Mouse (Mus musculus): ENCODE results near the gene Ddt. TPM values are rescaled to one million over a fixed set of nuclear protein-coding genes. Genes with fewer than 3 reads are reported as not detected.

Ddt gene
- polyA plus RNA-seq, 2 experiments: 53.7 to 70.3 TPM

GRCm38 (mm10) chr10:75766856-75767255 lies 6.4 kb downstream of the Ddt start:
- ATAC-seq (ENCODE audit: low FRiP score, low read depth): no peak
- WGBS: 84% methylated on average over 6 of the region's 6 CpGs

GRCm38 (mm10) chr10:75764519-75765473 lies 8.4 kb downstream of the Ddt start:
- Histone ChIP-seq H3K9me3 (ENCODE audit: control insufficient read depth, low read length) (no peaks in the 10 kb centered on the region), H3K36me3 (ENCODE audit: control insufficient read depth, insufficient read depth, low read length) (peaks cover 5% of the 10 kb centered on the region; the same call in 1 of the 2 replicates), H3K9ac (ENCODE audit: low read depth, low read length, severe bottlenecking) (peak overlapping the region; percentile 78), H3K27ac (replicated peaks; ENCODE audit: low read depth, low read length) (no peak overlapping the region), H3K4me3 (replicated peaks; ENCODE audit: low read length) (peak overlapping the region; percentile 57), H3K4me1 (ENCODE audit: control insufficient read depth, insufficient read depth, low read length) (no peaks in the 10 kb centered on the region), H3K27me3 (ENCODE audit: control insufficient read depth, insufficient read depth, low read length) (no peaks in the 10 kb centered on the region), H3K4me2 (replicated peaks; ENCODE audit: low read depth, low read length, severe bottlenecking) (peak overlapping the region; percentile 62)
- WGBS: under 1% methylated on average over 27 of the region's 27 CpGs
- DNase-seq (ENCODE audit: low spot score) (peak; percentile 78), ATAC-seq (ENCODE audit: low FRiP score, low read depth) (0 out of 2 replicates have a peak, but pooled peaks have one; percentile 18)
- TF ChIP-seq POLR2A (IDR thresholded peaks at IDR 0.05; ENCODE audit: borderline replicate concordance, extremely low read depth, insufficient read depth, insufficient read length): no peak

More at GRCm38 (mm10) chr10:75766856-75767255, 6.4 kb downstream of the Ddt start:
- H3K36me3 ChIP-seq (ENCODE audit: control insufficient read depth, insufficient read depth, low read length): no peaks in the 10 kb centered on the region
- no peak overlapping the region for H3K4me2 ChIP-seq (replicated peaks; ENCODE audit: low read depth, low read length, severe bottlenecking)
- no peaks in the 10 kb centered on the region for H3K4me1 ChIP-seq (ENCODE audit: control insufficient read depth, insufficient read depth, low read length)
- no peak for TF ChIP-seq POLR2A (IDR thresholded peaks at IDR 0.05; ENCODE audit: borderline replicate concordance, extremely low read depth, insufficient read depth, insufficient read length)
- H3K4me3 ChIP-seq (replicated peaks; ENCODE audit: low read length): no peak overlapping the region
- no peak overlapping the region for H3K9ac ChIP-seq (ENCODE audit: low read depth, low read length, severe bottlenecking)
- H3K9me3 ChIP-seq (ENCODE audit: control insufficient read depth, low read length): no peaks in the 10 kb centered on the region
- no peak overlapping the region for H3K27ac ChIP-seq (replicated peaks; ENCODE audit: low read depth, low read length)
- no peaks in the 10 kb centered on the region for H3K27me3 ChIP-seq (ENCODE audit: control insufficient read depth, insufficient read depth, low read length)
- no peak for DNase-seq (ENCODE audit: low spot score)

GRCm38 (mm10) chr10:75763682-75764518 lies 9.3 kb downstream of the Ddt start, which contains the start of gene Cabin1:
TSS of gene Cabin1 (minus strand) at chr10:75764341.
- peak; percentile 99 for ATAC-seq (ENCODE audit: low FRiP score, low read depth)
- TF ChIP-seq POLR2A (IDR thresholded peaks at IDR 0.05; ENCODE audit: borderline replicate concordance, extremely low read depth, insufficient read depth, insufficient read length): peak; percentile 76; the same call in 1 of the 2 replicates
- no peaks in the 10 kb centered on the region for H3K4me1 ChIP-seq (ENCODE audit: control insufficient read depth, insufficient read depth, low read length)
- H3K27ac ChIP-seq (replicated peaks; ENCODE audit: low read depth, low read length): no peak within 1 kb of the TSS
- no peaks in the 10 kb centered on the region for H3K27me3 ChIP-seq (ENCODE audit: control insufficient read depth, insufficient read depth, low read length)
- H3K9me3 ChIP-seq (ENCODE audit: control insufficient read depth, low read length): no peaks in the 10 kb centered on the region
- peak within 1 kb of the TSS; percentile 57 for H3K4me3 ChIP-seq (replicated peaks; ENCODE audit: low read length)
- DNase-seq (ENCODE audit: low spot score): peak; percentile 98
- H3K4me2 ChIP-seq (replicated peaks; ENCODE audit: low read depth, low read length, severe bottlenecking): peak within 1 kb of the TSS; percentile 62
- peak within 1 kb of the TSS; percentile 78 for H3K9ac ChIP-seq (ENCODE audit: low read depth, low read length, severe bottlenecking)
- 1% methylated on average over 59 of the region's 61 CpGs for WGBS
- peaks cover 5% of the 10 kb centered on the region; the same call in 1 of the 2 replicates for H3K36me3 ChIP-seq (ENCODE audit: control insufficient read depth, insufficient read depth, low read length)

- Histone ChIP-seq H3K4me3 (replicated peaks; ENCODE audit: low read length) (no peak overlapping the region), H3K27me3 (ENCODE audit: control insufficient read depth, insufficient read depth, low read length) (no peaks in the 10 kb centered on the region), H3K36me3 (ENCODE audit: control insufficient read depth, insufficient read depth, low read length) (peaks cover 14% of the 10 kb centered on the region), H3K27ac (replicated peaks; ENCODE audit: low read depth, low read length) (no peak overlapping the region), H3K4me1 (ENCODE audit: control insufficient read depth, insufficient read depth, low read length) (no peaks in the 10 kb centered on the region), H3K4me2 (replicated peaks; ENCODE audit: low read depth, low read length, severe bottlenecking) (no peak overlapping the region), H3K9ac (ENCODE audit: low read depth, low read length, severe bottlenecking) (no peak overlapping the region), H3K9me3 (ENCODE audit: control insufficient read depth, low read length) (no peaks in the 10 kb centered on the region)
- no peak for TF ChIP-seq POLR2A (IDR thresholded peaks at IDR 0.05; ENCODE audit: borderline replicate concordance, extremely low read depth, insufficient read depth, insufficient read length)
- 90% methylated on average over 3 of the region's 3 CpGs for WGBS
- ATAC-seq (ENCODE audit: low FRiP score, low read depth) (no peak), DNase-seq (ENCODE audit: low spot score) (no peak)
These were observed 10.8 kb downstream of the Ddt start for GRCm38 (mm10) chr10:75762413-75762812.

- ATAC-seq (ENCODE audit: low FRiP score, low read depth): no peak
- no peak for TF ChIP-seq POLR2A (IDR thresholded peaks at IDR 0.05; ENCODE audit: borderline replicate concordance, extremely low read depth, insufficient read depth, insufficient read length)
- no peak overlapping the region for H3K27ac ChIP-seq (replicated peaks; ENCODE audit: low read depth, low read length)
- H3K27me3 ChIP-seq (ENCODE audit: control insufficient read depth, insufficient read depth, low read length): no peaks in the 10 kb centered on the region
- H3K4me1 ChIP-seq (ENCODE audit: control insufficient read depth, insufficient read depth, low read length): no peaks in the 10 kb centered on the region
- no peak for DNase-seq (ENCODE audit: low spot score)
- 95% methylated on average over 3 of the region's 3 CpGs for WGBS
- no peaks in the 10 kb centered on the region for H3K9me3 ChIP-seq (ENCODE audit: control insufficient read depth, low read length)
- peaks cover 17% of the 10 kb centered on the region for H3K36me3 ChIP-seq (ENCODE audit: control insufficient read depth, insufficient read depth, low read length)
- no peak overlapping the region for H3K9ac ChIP-seq (ENCODE audit: low read depth, low read length, severe bottlenecking)
- no peak overlapping the region for H3K4me2 ChIP-seq (replicated peaks; ENCODE audit: low read depth, low read length, severe bottlenecking)
- no peak overlapping the region for H3K4me3 ChIP-seq (replicated peaks; ENCODE audit: low read length)
These were observed 12.9 kb downstream of the Ddt start for GRCm38 (mm10) chr10:75760311-75760710.
